ENCODE assay signal across 8 mouse cellular contexts in the genomic region with DNA sequence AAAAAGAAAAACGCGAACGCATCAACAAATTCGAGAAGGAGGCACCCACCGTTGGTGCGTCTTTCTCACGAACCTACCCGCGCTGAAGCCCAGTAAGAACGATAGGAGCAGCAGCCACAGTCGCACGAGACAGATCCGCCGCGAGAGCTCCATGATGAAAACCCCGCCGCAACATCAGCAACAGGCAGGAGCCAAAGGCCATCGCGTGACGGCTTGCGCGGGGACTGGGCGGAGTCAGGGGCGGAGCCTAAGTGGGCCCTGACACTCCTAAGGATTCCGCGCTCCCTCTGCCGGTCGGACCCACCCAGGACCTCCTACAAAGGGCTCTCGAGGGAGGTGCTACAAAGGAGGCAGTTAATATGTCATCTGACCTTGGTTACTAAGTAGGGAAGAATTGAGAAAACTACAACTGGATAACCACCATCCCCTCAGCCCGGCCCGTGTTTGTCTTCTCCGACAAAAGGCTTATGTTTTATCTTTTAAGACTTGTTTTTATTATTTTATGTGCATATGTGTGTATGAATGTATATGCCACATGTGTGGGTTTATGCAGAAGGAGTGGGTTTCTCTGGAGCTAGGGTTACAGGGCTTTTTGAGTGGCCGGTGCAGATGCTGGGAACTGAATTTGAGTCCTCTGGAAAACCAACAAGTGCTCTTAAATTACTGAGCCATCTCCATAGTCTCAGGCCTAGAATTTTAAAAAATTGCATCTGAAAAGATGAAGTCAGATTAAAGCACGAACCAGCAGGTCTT. TPM values are rescaled to one million over a fixed set of nuclear protein-coding genes. Genes with fewer than 3 reads are reported as not detected.
A peak's percentile ranks its signal among the peaks of the same experiment; 100 is the strongest.
DNase-seq lines count a peak whose midpoint lies in the region; ATAC-seq and TF ChIP-seq lines count a peak whose summit lies in the region.

A gene (minus strand): TSS at position 249 of the 753 bp plus-strand sequence.

- H3K9me3 ChIP-seq in megakaryocyte, embryonic 14.5 days: no peaks in the 10 kb centered on the region

- TF ChIP-seq POLR2A in cortical plate, adult 2 months (IDR thresholded peaks at IDR 0.05; ENCODE audit: extremely low read depth, insufficient read depth, low read length): peak; percentile 88

- peak; percentile 98 for ATAC-seq in activated CD4-positive, CD25-positive, alpha-beta regulatory T cell, adult 4 months

- H3K36me3 ChIP-seq in megakaryocyte, embryonic 14.5 days (replicated peaks; ENCODE audit: low read length): no peaks in the 10 kb centered on the region

- peak; percentile 63 for TF ChIP-seq CTCF in cortical plate, adult 2 months (IDR thresholded peaks at IDR 0.05; ENCODE audit: extremely low read depth, insufficient read depth, low read length)

- H3K4me1 ChIP-seq in cortical plate, adult 2 months (ENCODE audit: control insufficient read depth, insufficient read depth, low read length): peaks cover 2% of the 10 kb centered on the region; the same call in 1 of the 2 replicates
- peaks cover 14% of the 10 kb centered on the region for H3K4me1 ChIP-seq in megakaryocyte, embryonic 14.5 days

- peak; percentile 95 to 96 for DNase-seq in gastrocnemius, adult 8-10 months (ENCODE audit: low spot score in 2 of 2)
- DNase-seq in hindlimb bud, embryonic 11.5 days (ENCODE audit: extremely low spot score, low read depth, low spot score): peak; percentile 75
- DNase-seq in left cerebral cortex, adult 8-10 months (ENCODE audit: low spot score in 2 of 2): peak; percentile 91 to 93
- DNase-seq in right cerebral cortex, postnatal 10 days (ENCODE audit: low spot score in 2 of 2): peak; percentile 96
- peak; percentile 94 for DNase-seq in urinary bladder, postnatal 25 days (ENCODE audit: low spot score)

- H3K27me3 ChIP-seq in megakaryocyte, embryonic 14.5 days (replicated peaks): no peaks in the 10 kb centered on the region

- no peak within 1 kb of the TSS for H3K27ac ChIP-seq in cortical plate, adult 2 months (ENCODE audit: insufficient read depth, low read length)

- peak within 1 kb of the TSS; percentile 80 for H3K4me3 ChIP-seq in cortical plate, adult 2 months (ENCODE audit: insufficient read depth, low read length)
- peak within 1 kb of the TSS; percentile 91 for H3K4me3 ChIP-seq in megakaryocyte, embryonic 14.5 days (replicated peaks)

RNA-seq across cellular contexts. Expression of the gene that starts here (rescaled TPM):
- 10 to 100 TPM; 24.0 to 33.4 TPM for polyA plus RNA-seq in activated CD4-positive, CD25-positive, alpha-beta regulatory T cell, adult 4 months (2017; shearing (Covaris generic))
- polyA plus RNA-seq in cortical plate, adult 2 months (2012; rRNA removed): 16.1 and 16.8 TPM in 2 replicates
- 1 to 10 TPM; 4.5 to 9.4 (median 6.0) TPM for total RNA-seq in gastrocnemius, adult 8-10 months (2022)
- 10 to 100 TPM; 18.7 to 25.9 (median 22.0) TPM for total RNA-seq in left cerebral cortex, adult 8-10 months (2022)
- polyA plus RNA-seq in megakaryocyte, embryonic 14.5 days (2012; ENCODE audit: insufficient read depth, low replicate concordance): 1.1 and 7.4 TPM in 2 replicates
